Mouse (Mus musculus) heart, adult 2 months (tissue): Measurements from ENCODE around the gene Maml3. TPM values are rescaled to one million over a fixed set of nuclear protein-coding genes. Genes with fewer than 3 reads are reported as not detected.
A peak's percentile ranks its signal among the peaks of the same experiment; 100 is the strongest.

Experiments
- DNase-seq, 2 experiments: peaks; one replicate each; pipeline ENCODE4 v3.0.0; 2021
- H3K27ac ChIP-seq: fragments of 200-600 bp; 2 replicates; pipeline ENCODE4 v1.8.1; 2022
- H3K27me3 ChIP-seq: fragments of 200-500 bp; 2 replicates; pipeline ENCODE4 v1.6.1; 2012; ENCODE audit warnings: mild to moderate bottlenecking, low read length, inconsistent platforms, mixed read lengths; ENCODE audit not compliant: control insufficient read depth, insufficient read depth
- H3K36me3 ChIP-seq: fragments of 200-500 bp; 2 replicates; pipeline ENCODE4 v1.6.1; 2012; ENCODE audit warnings: low read length, inconsistent platforms; ENCODE audit not compliant: control insufficient read depth, insufficient read depth
- H3K4me1 ChIP-seq: fragments of 200-500 bp; 2 replicates; pipeline ENCODE4 v1.6.1; 2011; ENCODE audit warnings: low read length; ENCODE audit not compliant: control insufficient read depth, insufficient read depth
- H3K4me3 ChIP-seq: fragments of 200-600 bp; 2 replicates; pipeline ENCODE4 v1.8.1; 2022
- H3K79me2 ChIP-seq: fragments of 200-500 bp; replicated peaks from 2 replicates; pipeline ENCODE4 v1.6.1; 2012; ENCODE audit warnings: mild to moderate bottlenecking, inconsistent platforms, low read length, moderate library complexity, mixed read lengths; ENCODE audit not compliant: control insufficient read depth, insufficient read depth
- H3K9ac ChIP-seq: fragments of 200-500 bp; 2 replicates; pipeline ENCODE4 v1.6.1; 2012; ENCODE audit warnings: low read depth, mild to moderate bottlenecking, control low read depth, inconsistent platforms, low read length, mixed read lengths
- CTCF ChIP-seq: fragments of 200-600 bp; IDR thresholded peaks from 2 replicates; pipeline ENCODE4 v1.8.1; 2022; ENCODE audit warnings: antibody characterized with exemption, mild to moderate bottlenecking, moderate library complexity
- EP300 ChIP-seq: fragments of 200-500 bp; IDR thresholded peaks from 2 replicates; pipeline ENCODE4 v1.6.1; 2011; ENCODE audit warnings: low read depth, low read length, control low read depth; ENCODE audit not compliant: insufficient read depth
- POLR2A ChIP-seq: fragments of 200-500 bp; IDR thresholded peaks from 2 replicates; pipeline ENCODE4 v1.6.1; 2011; ENCODE audit warnings: mild to moderate bottlenecking, low read depth, low read length, control low read depth; ENCODE audit not compliant: insufficient read depth
- WGBS: fragments of 180-500 bp; shearing (Covaris S2); methylation state at CpG from one replicate; pipeline ENCODE4 v1.1.7; 2018; 5-methylcytosine and 5-hydroxymethylcytosine counted together
- intact Hi-C: fragments of 180-260 bp; cut with DNase I; formaldehyde crosslinking; loops from one replicate; pipeline ENCODE4 v1.15.1; 2025
- polyA plus RNA-seq: library from polyadenylated mRNA; depleted of rRNA; stranded (reverse); fragments of >200 nt; gene quantifications from 2 replicates; pipeline ENCODE4 v1.2.3, GENCODE M21; 2012
- total RNA-seq, 2 experiments: library from RNA; stranded (reverse); gene quantifications; 2 replicates each; pipeline ENCODE4 v1.2.3; 2021

Maml3 gene
- total and polyA plus RNA-seq, 3 experiments = 1.9 to 2.8 (median 2.7) TPM

GRCm38 (mm10) chr3:51885920-51886319, 219.0 kb downstream of the Maml3 start:
- no peaks in the 10 kb centered on the region for H3K36me3 ChIP-seq
- no peaks in the 10 kb centered on the region for H3K79me2 ChIP-seq
- no peak overlapping the region for H3K4me3 ChIP-seq
- peaks cover 11% of the 10 kb centered on the region for H3K4me1 ChIP-seq
- intact Hi-C loops = no loop called here
- TF ChIP-seq CTCF (no peak), POLR2A (no peak), EP300 (no peak)
- no peak overlapping the region for H3K9ac ChIP-seq
- no peak for DNase-seq
- 47% methylated on average over 5 of the region's 5 CpGs for WGBS
- no peak overlapping the region for H3K27ac ChIP-seq
- H3K27me3 ChIP-seq = no peaks in the 10 kb centered on the region

DNA sequence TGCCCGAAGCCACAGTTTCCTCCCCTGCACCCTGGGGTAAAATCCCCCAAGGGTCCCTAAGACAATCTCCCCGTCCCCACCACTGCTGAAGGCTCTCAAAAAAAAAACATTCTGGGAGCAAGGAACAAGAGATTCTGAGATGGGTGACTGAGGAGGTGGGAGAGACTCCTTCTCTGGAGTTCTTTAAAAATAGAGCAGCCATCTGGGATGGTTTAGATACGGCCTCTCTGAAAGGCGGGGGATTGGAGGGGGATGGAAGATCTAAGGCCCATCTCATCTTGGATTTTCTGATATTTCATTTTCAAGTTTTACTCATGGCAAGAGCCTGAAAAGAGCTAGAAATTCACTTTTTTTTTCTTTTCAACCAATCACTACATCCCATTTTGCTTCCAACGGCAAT, 219.4 kb downstream of the Maml3 start:
- Histone ChIP-seq H3K27me3 (no peaks in the 10 kb centered on the region), H3K27ac (no peak overlapping the region), H3K9ac (no peak overlapping the region), H3K4me3 (no peak overlapping the region), H3K79me2 (no peaks in the 10 kb centered on the region), H3K36me3 (no peaks in the 10 kb centered on the region), H3K4me1 (peaks cover 11% of the 10 kb centered on the region)
- TF ChIP-seq POLR2A (no peak), EP300 (no peak), CTCF (no peak)
- no peak for DNase-seq
- intact Hi-C loops = no loop called here
- 82% methylated on average over 5 of the region's 5 CpGs for WGBS

DNA sequence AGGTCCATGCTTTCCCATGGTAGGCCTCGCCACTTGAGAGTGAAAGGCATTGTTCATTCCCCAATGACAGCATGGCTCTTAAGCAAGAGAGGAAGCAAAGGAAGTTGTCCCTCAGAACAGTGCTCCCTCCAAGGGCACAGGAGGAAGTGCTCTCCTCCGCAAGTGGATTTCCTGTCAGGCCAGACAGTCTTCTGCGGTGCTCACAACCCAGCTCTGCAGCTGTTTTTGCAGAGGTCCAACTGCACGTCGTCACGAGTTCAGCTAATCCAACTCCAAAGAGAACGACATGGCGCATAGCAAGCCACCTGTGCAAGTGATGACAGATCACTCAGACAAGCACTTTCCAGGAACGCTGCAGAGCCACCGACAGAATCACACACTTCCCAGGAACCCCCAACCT, 222.9 kb downstream of the Maml3 start:
- peaks cover 6% of the 10 kb centered on the region for H3K4me1 ChIP-seq
- peak; percentile 51 to 62 for DNase-seq
- no peak overlapping the region for H3K27ac ChIP-seq
- no peaks in the 10 kb centered on the region for H3K27me3 ChIP-seq
- H3K9ac ChIP-seq = no peak overlapping the region
- intact Hi-C loops = loop anchor here (5.0 kb wide), 2 partner anchors 85 to 180 kb away; no protein-coding TSS in a partner anchor
- WGBS = 16% methylated on average over 10 of the region's 10 CpGs
- TF ChIP-seq EP300 (peak; percentile 62; the same call in 1 of the 2 replicates), CTCF (no peak), POLR2A (no peak)
- no peak overlapping the region for H3K4me3 ChIP-seq
- no peaks in the 10 kb centered on the region for H3K79me2 ChIP-seq
- no peaks in the 10 kb centered on the region for H3K36me3 ChIP-seq

- 49% methylated on average over 2 of the region's 2 CpGs for WGBS
- no peak overlapping the region for H3K27ac ChIP-seq
- peaks cover 6% of the 10 kb centered on the region for H3K4me1 ChIP-seq
- intact Hi-C loops = loop anchor here (5.0 kb wide), 2 partner anchors 84 to 179 kb away; no protein-coding TSS in a partner anchor
- no peaks in the 10 kb centered on the region for H3K27me3 ChIP-seq
- no peaks in the 10 kb centered on the region for H3K36me3 ChIP-seq
- TF ChIP-seq POLR2A (no peak), EP300 (no peak), CTCF (no peak)
- H3K4me3 ChIP-seq = no peak overlapping the region
- DNase-seq = no peak
- H3K79me2 ChIP-seq = no peaks in the 10 kb centered on the region
- H3K9ac ChIP-seq = no peak overlapping the region
Observed at GRCm38 (mm10) chr3:51881393-51881792, 223.5 kb downstream of the Maml3 start.

- intact Hi-C loops = loop anchor here (5.0 kb wide), 2 partner anchors 83 to 178 kb away; no protein-coding TSS in a partner anchor
- Histone ChIP-seq H3K79me2 (no peaks in the 10 kb centered on the region), H3K4me1 (peaks cover 6% of the 10 kb centered on the region), H3K36me3 (no peaks in the 10 kb centered on the region), H3K27me3 (no peaks in the 10 kb centered on the region), H3K9ac (no peak overlapping the region), H3K4me3 (no peak overlapping the region), H3K27ac (no peak overlapping the region)
- TF ChIP-seq EP300 (no peak), POLR2A (no peak), CTCF (no peak)
- 78% methylated on average over 8 of the region's 8 CpGs for WGBS
- no peak for DNase-seq
Observed at GRCm38 (mm10) chr3:51880506-51881036, 224.3 kb downstream of the Maml3 start.

- no peaks in the 10 kb centered on the region for H3K36me3 ChIP-seq
- H3K4me3 ChIP-seq = no peak overlapping the region
- H3K79me2 ChIP-seq = no peaks in the 10 kb centered on the region
- 74% methylated on average over 11 of the region's 11 CpGs for WGBS
- intact Hi-C loops = no loop called here
- DNase-seq = no peak
- TF ChIP-seq POLR2A (no peak), CTCF (no peak), EP300 (no peak)
- H3K9ac ChIP-seq = no peak overlapping the region
- H3K27me3 ChIP-seq = no peaks in the 10 kb centered on the region
- peaks cover 6% of the 10 kb centered on the region for H3K4me1 ChIP-seq
- no peak overlapping the region for H3K27ac ChIP-seq
Observed at GRCm38 (mm10) chr3:51879211-51879610, 225.7 kb downstream of the Maml3 start.
